Mouse (Mus musculus) cerebellum, adult 2 months (tissue): ENCODE measurements at regions not wholly inside any gene's neighbourhood (a gene's known extent, or its start where the extent isn't known, plus 50 kb on each side); places are given as distances from the start of the nearest gene placed in this dataset.

ENCODE experiments used
- CTCF ChIP-seq: fragments of 200-500 bp; IDR thresholded peaks from 2 replicates; pipeline ENCODE4 v1.5.1; 2011; ENCODE audit warnings: low read depth, mild to moderate bottlenecking, control low read depth, low read length, moderate library complexity, borderline replicate concordance; ENCODE audit not compliant: insufficient read depth
- POLR2A ChIP-seq: fragments of 200-500 bp; IDR thresholded peaks from 2 replicates; pipeline ENCODE4 v1.6.1; 2011; ENCODE audit warnings: low read length, control low read depth, borderline replicate concordance; ENCODE audit not compliant: insufficient read depth

GRCm38 (mm10) chr1:185963773-185964172 lies 153.3 kb downstream of the Lyplal1 start:
- TF ChIP-seq POLR2A (no peak), CTCF (no peak)
